Mouse (Mus musculus): ENCODE measurements at regions not wholly inside any gene's neighbourhood (a gene's known extent, or its start where the extent isn't known, plus 50 kb on each side); places are given as distances from the start of the nearest gene placed in this dataset.

- TF ChIP-seq MAFK (IDR thresholded peaks at IDR 0.05; ENCODE audit: insufficient read depth, low read depth, low read length), result no peak
- TF ChIP-seq CHD2 (IDR thresholded peaks at IDR 0.05; ENCODE audit: low read depth, low read length), result no peak
- no peak for TF ChIP-seq HCFC1 (IDR thresholded peaks at IDR 0.05; ENCODE audit: borderline replicate concordance, insufficient read depth, low read length)
Observed at GRCm38 (mm10) chr4:55644895-55645294, 112.6 kb upstream of the Klf4 start.
